Mouse (Mus musculus) embryonic facial prominence, embryonic 11.5 days (tissue): ENCODE results near the gene Otx2. TPM values are rescaled to one million over a fixed set of nuclear protein-coding genes. Genes with fewer than 3 reads are reported as not detected.
A peak's percentile ranks its signal among the peaks of the same experiment; 100 is the strongest.

Experiments used
- ATAC-seq: fragments of 200-750 bp; cut with Nextera tagmentation; replicated peaks from 2 replicates; pipeline ENCODE4 v1.8.0; 2017; ENCODE audit warnings: low read depth; ENCODE audit not compliant: insufficient number of reproducible peaks, low FRiP score, low TSS enrichment
- DNase-seq: peaks from one replicate; pipeline ENCODE4 v3.0.0-alpha.2; 2015; ENCODE audit warnings: low spot score
- H3K27ac ChIP-seq: fragments of 300-500 bp; sonication (generic); replicated peaks from 2 replicates; pipeline ENCODE4 v1.5.1; 2014; ENCODE audit warnings: mild to moderate bottlenecking, low read depth, low read length, control low read depth
- H3K27me3 ChIP-seq: fragments of 300-500 bp; sonication (generic); 2 replicates; pipeline ENCODE4 v1.6.1; 2014; ENCODE audit warnings: mild to moderate bottlenecking, low read length, moderate library complexity, mixed read lengths; ENCODE audit not compliant: control insufficient read depth, insufficient read depth
- H3K36me3 ChIP-seq: fragments of 300-500 bp; sonication (generic); replicated peaks from 2 replicates; pipeline ENCODE4 v1.6.1; 2014; ENCODE audit warnings: low read depth, mild to moderate bottlenecking, low read length, moderate library complexity, mixed read lengths; ENCODE audit not compliant: control insufficient read depth, insufficient read depth
- H3K4me1 ChIP-seq: fragments of 300-500 bp; sonication (generic); 2 replicates; pipeline ENCODE4 v1.6.1; 2014; ENCODE audit warnings: low read length, mixed read lengths; ENCODE audit not compliant: control insufficient read depth, insufficient read depth
- H3K4me2 ChIP-seq: fragments of 300-500 bp; sonication (generic); 2 replicates; pipeline ENCODE4 v1.6.1; 2014; ENCODE audit warnings: low read depth, mild to moderate bottlenecking, control low read depth, low read length, moderate library complexity
- H3K4me3 ChIP-seq: fragments of 300-500 bp; sonication (generic); 2 replicates; pipeline ENCODE4 v1.5.1; 2014; ENCODE audit warnings: low read depth, low read length, control low read depth
- H3K9ac ChIP-seq: fragments of 300-500 bp; sonication (generic); replicated peaks from 2 replicates; pipeline ENCODE4 v1.6.1; 2014; ENCODE audit warnings: mild to moderate bottlenecking, control low read depth, low read length
- H3K9me3 ChIP-seq: fragments of 300-500 bp; sonication (generic); replicated peaks from 2 replicates; pipeline ENCODE4 v1.6.1; 2016; ENCODE audit warnings: mild to moderate bottlenecking, low read length, inconsistent platforms, mixed read lengths; ENCODE audit not compliant: control insufficient read depth
- WGBS: fragments of 180-500 bp; shearing (Covaris S2); extraction: QIAGEN DNeasy Blood & Tissue Kit; methylation state at CpG from one replicate; pipeline ENCODE4 v1.1.7; 2014; 5-methylcytosine and 5-hydroxymethylcytosine counted together
- polyA plus RNA-seq: library from polyadenylated mRNA; unstranded; fragments of >200 nt; fragmentation: Nextera tagmentation; extraction: Ambion mirVana; gene quantifications from 2 replicates; pipeline ENCODE4 v1.2.1, GENCODE M21; 2014

Otx2 gene
- polyA plus RNA-seq, 1 experiment from 2014 or later = 20.5 TPM

- Histone ChIP-seq H3K27ac (no peak overlapping the region), H3K36me3 (no peaks in the 10 kb centered on the region), H3K9ac (no peak overlapping the region), H3K9me3 (no peaks in the 10 kb centered on the region), H3K27me3 (peaks cover 72% of the 10 kb centered on the region), H3K4me3 (no peak overlapping the region), H3K4me2 (no peak overlapping the region), H3K4me1 (no peaks in the 10 kb centered on the region)
- peak; percentile 35 for DNase-seq
- 7% methylated on average over 21 of the region's 21 CpGs for WGBS
- ATAC-seq = no peak
These were observed 17.6 kb downstream of the Otx2 start for GRCm38 (mm10) chr14:48655792-48656550.

DNA sequence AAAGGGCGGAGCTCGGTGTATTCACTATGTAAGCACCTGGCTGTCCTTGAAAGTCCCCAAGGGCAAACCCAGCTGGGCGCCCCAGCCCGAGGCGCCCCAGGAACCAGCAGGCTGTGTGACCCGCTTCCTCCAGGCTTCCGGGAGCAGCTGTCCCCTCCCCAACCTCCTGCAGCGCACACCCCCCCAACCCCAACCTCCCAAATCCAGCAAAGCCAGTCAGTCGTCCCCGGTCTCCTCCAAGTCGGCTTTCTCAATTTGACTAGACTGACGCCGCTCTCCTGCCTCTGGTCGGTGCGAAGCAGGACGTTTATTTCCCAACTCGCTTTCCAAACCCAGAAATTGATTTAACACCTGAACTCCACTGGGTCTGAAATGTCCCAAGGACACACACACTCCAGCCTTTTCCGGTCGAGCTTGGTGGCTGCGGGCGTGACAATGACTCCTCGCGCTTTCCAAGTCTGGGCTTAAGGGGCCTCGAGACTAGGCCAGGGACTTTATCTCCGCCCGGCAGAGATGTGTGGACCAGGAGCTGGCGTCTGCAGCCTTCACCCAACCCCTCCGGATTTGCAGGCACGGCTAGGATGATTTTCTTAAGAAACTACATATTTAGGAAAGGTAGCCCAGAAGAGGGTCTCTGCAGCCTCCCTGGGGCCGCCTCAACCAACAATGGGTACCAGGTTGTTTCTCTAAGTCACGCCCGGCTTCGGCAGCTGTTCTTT lies 18.4 kb downstream of the Otx2 start:
- Histone ChIP-seq H3K4me1 (no peaks in the 10 kb centered on the region), H3K9ac (no peak overlapping the region), H3K4me3 (no peak overlapping the region), H3K36me3 (no peaks in the 10 kb centered on the region), H3K27me3 (peaks cover 68% of the 10 kb centered on the region), H3K9me3 (no peaks in the 10 kb centered on the region), H3K4me2 (no peak overlapping the region), H3K27ac (no peak overlapping the region)
- WGBS = 2% methylated on average over 32 of the region's 33 CpGs
- DNase-seq (peak; percentile 47), ATAC-seq (no peak; the same call in 1 of the 2 replicates)

- no peak overlapping the region for H3K4me2 ChIP-seq
- 3% methylated on average over 20 of the region's 20 CpGs for WGBS
- no peak for DNase-seq
- H3K27me3 ChIP-seq = peaks cover 61% of the 10 kb centered on the region
- H3K9me3 ChIP-seq = no peaks in the 10 kb centered on the region
- H3K27ac ChIP-seq = no peak overlapping the region
- no peaks in the 10 kb centered on the region for H3K36me3 ChIP-seq
- no peak overlapping the region for H3K4me3 ChIP-seq
- H3K4me1 ChIP-seq = no peaks in the 10 kb centered on the region
- no peak for ATAC-seq
- no peak overlapping the region for H3K9ac ChIP-seq
These were observed 19.0 kb downstream of the Otx2 start for GRCm38 (mm10) chr14:48654551-48655072.

DNA sequence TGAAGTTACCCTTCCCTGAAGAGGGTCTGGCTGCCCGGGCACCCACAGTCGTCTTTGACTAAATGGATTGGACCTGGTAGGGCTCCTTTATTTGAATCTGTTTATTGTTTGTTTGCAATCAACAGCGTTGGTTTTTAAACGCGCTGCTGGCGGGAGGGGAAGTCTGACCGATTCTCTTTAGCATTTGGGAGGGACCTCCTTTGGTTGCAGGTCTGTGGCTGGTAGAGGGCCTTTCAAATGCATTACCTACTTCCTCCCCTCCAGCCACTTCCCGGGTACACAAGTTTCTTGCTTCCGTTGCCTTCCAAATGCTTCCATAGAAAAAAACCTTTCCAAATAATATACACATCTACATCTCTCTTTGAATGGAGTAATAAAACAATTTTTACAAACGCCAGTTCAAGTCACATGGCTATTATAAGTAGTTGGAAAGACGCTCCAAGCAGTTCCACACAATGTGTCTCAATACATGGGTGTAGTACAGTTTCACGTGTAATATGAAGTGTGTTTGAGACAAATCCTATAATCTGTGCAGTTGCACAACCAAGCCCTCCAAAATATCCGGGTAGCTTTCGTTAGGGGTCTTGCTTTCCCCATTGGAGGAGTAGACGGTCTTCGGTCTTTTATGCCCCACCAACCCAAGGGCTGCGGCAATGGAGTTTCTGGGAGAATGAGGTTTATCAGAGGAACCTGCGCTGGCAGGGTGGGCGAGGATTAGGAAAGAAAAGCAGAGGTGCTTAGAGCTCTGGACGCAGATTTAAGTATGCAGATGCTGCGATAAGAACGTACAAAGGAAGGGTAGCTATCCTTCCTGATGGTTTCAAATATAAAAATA lies 19.7 kb downstream of the Otx2 start:
- DNase-seq = peak; percentile 22
- WGBS = 9% methylated on average over 22 of the region's 22 CpGs
- no peak overlapping the region for H3K27ac ChIP-seq

DNA sequence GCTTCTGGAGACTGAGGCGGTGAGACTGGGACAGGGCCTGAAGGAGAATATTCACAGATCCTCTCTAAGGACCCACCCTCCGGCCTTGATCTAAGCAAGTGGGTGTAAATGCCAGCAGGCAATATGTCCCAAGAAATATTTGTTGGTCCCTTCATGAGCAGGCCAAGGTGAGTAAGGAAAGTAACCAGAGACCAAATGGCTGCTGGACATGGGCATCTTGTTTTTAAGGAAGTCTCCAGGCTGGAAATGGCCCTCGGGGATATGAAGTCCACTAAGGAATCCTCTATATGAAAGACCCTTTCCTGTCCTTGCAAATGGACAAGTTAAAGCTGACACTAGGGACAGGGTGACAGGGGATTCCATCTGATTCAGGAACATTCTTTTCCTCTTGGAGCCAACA lies 20.5 kb downstream of the Otx2 start:
- H3K27me3 ChIP-seq = peaks cover 49% of the 10 kb centered on the region
- no peak overlapping the region for H3K9ac ChIP-seq
- no peaks in the 10 kb centered on the region for H3K9me3 ChIP-seq
- H3K27ac ChIP-seq = no peak overlapping the region
- no peaks in the 10 kb centered on the region for H3K4me1 ChIP-seq
- ATAC-seq (no peak), DNase-seq (no peak)
- 64% methylated on average over 3 of the region's 3 CpGs for WGBS
- H3K4me3 ChIP-seq = no peak overlapping the region
- no peak overlapping the region for H3K4me2 ChIP-seq
- H3K36me3 ChIP-seq = no peaks in the 10 kb centered on the region

More for the DNA sequence above, 19.7 kb downstream of the Otx2 start:
- Histone ChIP-seq H3K9me3 (no peaks in the 10 kb centered on the region), H3K4me2 (no peak overlapping the region), H3K4me3 (no peak overlapping the region), H3K27me3 (peaks cover 57% of the 10 kb centered on the region), H3K9ac (no peak overlapping the region), H3K36me3 (no peaks in the 10 kb centered on the region), H3K4me1 (no peaks in the 10 kb centered on the region)
- ATAC-seq = no peak

GRCm38 (mm10) chr14:48652256-48652655 lies 21.4 kb downstream of the Otx2 start:
- H3K4me3 ChIP-seq = no peak overlapping the region
- WGBS = 19% methylated on average over 12 of the region's 12 CpGs
- H3K4me1 ChIP-seq = no peaks in the 10 kb centered on the region
- H3K36me3 ChIP-seq = no peaks in the 10 kb centered on the region
- H3K4me2 ChIP-seq = no peak overlapping the region
- peaks cover 45% of the 10 kb centered on the region for H3K27me3 ChIP-seq
- H3K9ac ChIP-seq = no peak overlapping the region
- no peak for ATAC-seq
- H3K27ac ChIP-seq = no peak overlapping the region
- DNase-seq = no peak
- no peaks in the 10 kb centered on the region for H3K9me3 ChIP-seq

DNA sequence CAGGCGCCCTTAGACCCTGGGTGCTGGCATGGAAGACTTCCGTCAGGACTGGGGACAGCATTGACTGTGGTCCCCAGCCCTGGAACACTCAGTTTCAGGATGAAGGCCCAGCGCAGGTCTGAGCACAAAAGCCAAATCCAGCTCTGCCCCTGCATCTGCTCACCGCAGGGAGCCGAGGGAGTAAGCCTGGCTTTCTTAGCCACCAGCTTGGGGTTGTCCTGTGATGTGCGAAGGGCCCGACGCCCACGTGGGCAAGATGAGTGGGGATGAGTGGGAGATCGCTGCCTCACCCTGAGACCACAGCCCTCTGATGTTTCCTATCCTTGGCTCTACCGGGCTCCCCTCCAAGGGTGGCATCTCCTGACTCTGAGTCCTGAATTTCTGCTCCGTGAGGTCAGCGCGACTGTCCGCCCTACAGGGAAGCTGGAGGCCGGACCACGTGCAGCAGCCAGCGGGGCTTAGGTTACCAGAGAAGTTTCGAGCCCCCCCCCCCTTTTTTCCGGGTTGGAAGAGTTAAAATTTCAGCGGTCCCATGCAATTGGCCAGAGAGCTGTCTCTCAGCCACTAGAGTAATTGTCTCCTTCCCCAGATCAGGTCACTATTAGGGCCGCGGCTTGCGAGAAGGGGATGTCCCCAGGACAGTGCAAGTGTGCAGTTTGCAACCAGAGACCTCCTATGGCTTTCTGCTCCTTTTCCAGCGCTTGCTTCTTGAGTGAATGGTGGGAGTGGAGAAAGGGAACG lies 22.0 kb downstream of the Otx2 start:
- peaks cover 45% of the 10 kb centered on the region for H3K27me3 ChIP-seq
- 2% methylated on average over 26 of the region's 26 CpGs for WGBS

More for the DNA sequence above, 22.0 kb downstream of the Otx2 start:
- H3K36me3 ChIP-seq = no peaks in the 10 kb centered on the region
- no peaks in the 10 kb centered on the region for H3K9me3 ChIP-seq
- H3K4me2 ChIP-seq = peak overlapping the region; percentile 19
- no peak overlapping the region for H3K4me3 ChIP-seq
- no peak overlapping the region for H3K9ac ChIP-seq
- no peaks in the 10 kb centered on the region for H3K4me1 ChIP-seq
- no peak overlapping the region for H3K27ac ChIP-seq
- ATAC-seq = peak; percentile 39; the same call in 1 of the 2 replicates
- no peak for DNase-seq
